Mouse (Mus musculus): ENCODE measurements around the gene Aldh18a1.

GRCm38 (mm10) chr19:40553014-40553789 is 35.1 kb downstream of the Aldh18a1 start:
- TF ChIP-seq MAX (IDR thresholded peaks at IDR 0.05; ENCODE audit: low read depth) (no peak), POLR2A (IDR thresholded peaks at IDR 0.05; ENCODE audit: insufficient read length, low read depth) (no peak), POLR2AphosphoS2 (IDR thresholded peaks at IDR 0.05; ENCODE audit: insufficient read length, low read depth) (no peak), REST (IDR thresholded peaks at IDR 0.05; ENCODE audit: insufficient read depth, insufficient read length) (no peak), CEBPB (IDR thresholded peaks at IDR 0.05; ENCODE audit: insufficient read depth, poor library complexity, severe bottlenecking) (no peak), USF1 (IDR thresholded peaks at IDR 0.05; ENCODE audit: low read depth) (no peak), TCF12 (IDR thresholded peaks at IDR 0.05; ENCODE audit: insufficient read depth, poor library complexity, severe bottlenecking) (no peak), MYOD1 (IDR thresholded peaks at IDR 0.05; ENCODE audit: control insufficient read depth in 1 of 3, insufficient read length in 2 of 3, low read depth in 2 of 3) (no peak), TCF3 (IDR thresholded peaks at IDR 0.05; ENCODE audit: insufficient read length, low read depth) (no peak)
